Mouse (Mus musculus) MEL (cell line): ENCODE measurements around the gene Entpd5. TPM values are rescaled to one million over a fixed set of nuclear protein-coding genes. Genes with fewer than 3 reads are reported as not detected.
A peak's percentile ranks its signal among the peaks of the same experiment; 100 is the strongest.

Experiments
- DNase-seq: peaks from one replicate; pipeline ENCODE4 v3.0.0; 2011; ENCODE audit warnings: low read depth, low spot score
- H3K27ac ChIP-seq: 2 replicates; pipeline ENCODE4 v1.5.1; 2012; ENCODE audit warnings: low read depth, mild to moderate bottlenecking, control low read depth, low read length, moderate library complexity; ENCODE audit not compliant: control insufficient read depth
- H3K27me3 ChIP-seq, 2 experiments: fragments of 150-350 bp in 1 of 2; sonication (generic) in 1 of 2; 2 replicates each; pipeline ENCODE4 v1.6.1; 2012; ENCODE audit warnings: low read length in 2 of 2, mild to moderate bottlenecking in 2 of 2, improper control_type of control experiment in 1 of 2, moderate library complexity in 1 of 2; ENCODE audit not compliant: insufficient read depth in 2 of 2, control insufficient read depth in 1 of 2
- H3K36me3 ChIP-seq, 2 experiments: 2 replicates each; pipeline ENCODE4 v1.6.1; 2012 to 2014; ENCODE audit warnings: low read length in 2 of 2, improper control_type of control experiment in 1 of 2, inconsistent platforms in 1 of 2, mild to moderate bottlenecking in 1 of 2; ENCODE audit not compliant: insufficient read depth in 2 of 2, control insufficient read depth in 1 of 2
- H3K4me1 ChIP-seq, 2 experiments: fragments of 150-350 bp in 1 of 2; sonication (generic) in 1 of 2; 2 replicates each; pipeline ENCODE4 v1.6.1; 2012; ENCODE audit warnings: low read length in 2 of 2, improper control_type of control experiment in 1 of 2, mild to moderate bottlenecking in 1 of 2; ENCODE audit not compliant: insufficient read depth in 2 of 2, control insufficient read depth in 1 of 2
- H3K4me3 ChIP-seq, 2 experiments: fragments of 150-350 bp in 1 of 2; sonication (generic) in 1 of 2; 2 replicates each; pipeline ENCODE4 v1.5.1; 2012; ENCODE audit warnings: low read depth in 2 of 2, low read length in 2 of 2, mild to moderate bottlenecking in 2 of 2, moderate library complexity in 2 of 2, control low read depth in 1 of 2, improper control_type of control experiment in 1 of 2; ENCODE audit not compliant: control insufficient read depth in 1 of 2, insufficient read depth in 1 of 2
- H3K79me2 ChIP-seq: 2 replicates; pipeline ENCODE4 v1.6.1; 2012; ENCODE audit warnings: mild to moderate bottlenecking, low read length, moderate library complexity; ENCODE audit not compliant: control insufficient read depth, poor library complexity, insufficient read depth
- H3K9ac ChIP-seq: 2 replicates; pipeline ENCODE4 v1.6.1; 2012; ENCODE audit warnings: low read depth, mild to moderate bottlenecking, control low read depth, low read length, moderate library complexity; ENCODE audit not compliant: control insufficient read depth, poor library complexity, severe bottlenecking
- H3K9me3 ChIP-seq: fragments of 150-350 bp; sonication (generic); replicated peaks from 2 replicates; pipeline ENCODE4 v1.6.1; 2012; ENCODE audit warnings: mild to moderate bottlenecking, low read length, improper control_type of control experiment, moderate library complexity; ENCODE audit not compliant: insufficient read depth
- JUND ChIP-seq: IDR thresholded peaks from 2 replicates; pipeline ENCODE4 v1.6.1; 2011; ENCODE audit warnings: low read depth, mild to moderate bottlenecking, improper control_type of control experiment, low read length
- MAFK ChIP-seq: IDR thresholded peaks from 2 replicates; pipeline ENCODE4 v1.6.1; 2011; ENCODE audit warnings: low read depth, mild to moderate bottlenecking, low read length, improper control_type of control experiment, borderline replicate concordance
- MYB ChIP-seq: IDR thresholded peaks from 2 replicates; pipeline ENCODE4 v1.6.1; 2011; ENCODE audit warnings: mild to moderate bottlenecking, low read depth, low read length, improper control_type of control experiment
- ZKSCAN1 ChIP-seq: IDR thresholded peaks from 2 replicates; pipeline ENCODE4 v1.6.1; 2012; ENCODE audit warnings: low read depth, mild to moderate bottlenecking, inconsistent platforms, low read length, improper control_type of control experiment, moderate library complexity
- ZMIZ1 ChIP-seq: IDR thresholded peaks from 2 replicates; pipeline ENCODE4 v1.6.1; 2012; ENCODE audit warnings: low read depth, mild to moderate bottlenecking, inconsistent platforms, low read length, improper control_type of control experiment, moderate library complexity
- polyA plus RNA-seq, 2 experiments: library from polyadenylated mRNA; stranded (reverse) in 1 of 2; unstranded in 1 of 2; fragments of >175 nt in 1 of 2; fragments of >200 nt in 1 of 2; gene quantifications; 2 replicates each; pipeline versions ENCODE4 v1.2.1 to v1.2.4; 2012; ENCODE audit warnings: low replicate concordance in 2 of 2, low read depth in 1 of 2; ENCODE audit not compliant: insufficient read length in 2 of 2, insufficient read depth in 1 of 2, missing spikeins in 1 of 2
- total RNA-seq: library from RNA; depleted of rRNA; stranded (reverse); fragments of 300-350 nt; gene quantifications from 2 replicates; pipeline ENCODE4 v1.2.3, GENCODE M21; 2012; rRNA removed

Gene Entpd5
- total and polyA plus RNA-seq, 3 experiments: 5.7 to 12.8 TPM; not detected in 1

DNA sequence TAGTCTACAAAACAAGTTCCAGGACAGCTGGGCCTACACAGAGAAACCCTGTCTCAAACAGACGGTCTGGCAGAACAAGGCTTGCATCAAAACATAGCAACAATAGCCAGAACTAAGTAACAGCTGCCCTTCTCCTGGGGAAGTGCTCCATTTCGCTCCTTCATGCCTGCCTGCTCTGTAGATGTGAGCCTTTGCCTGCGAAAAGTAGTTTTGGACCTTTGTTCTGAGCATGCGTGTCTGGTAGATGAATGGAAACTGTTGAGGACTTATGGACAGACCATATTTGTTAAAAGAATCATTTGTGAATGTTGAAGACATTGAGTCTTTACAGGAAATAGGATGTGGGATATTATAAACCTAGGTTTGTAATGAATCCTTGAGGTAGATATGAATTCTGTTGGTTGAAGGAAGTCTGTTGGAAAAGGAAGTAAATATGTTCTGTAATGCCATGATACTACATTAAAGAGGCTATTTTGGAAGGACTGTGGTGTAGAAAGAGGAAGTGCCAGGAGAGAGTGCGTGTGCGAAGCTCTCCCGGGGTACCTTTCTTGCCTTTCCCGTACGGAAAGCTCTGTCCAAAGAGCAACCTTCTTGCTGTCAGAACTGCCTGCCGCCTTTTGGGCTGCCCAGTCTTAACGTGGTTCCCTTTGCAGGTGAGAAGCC lies 71.7 kb downstream of the Entpd5 start (continued):
- TF ChIP-seq ZKSCAN1 (no peak), MYB (peak; percentile 76), ZMIZ1 (no peak)

GRCm38 (mm10) chr12:84327111-84327512 lies 81.7 kb downstream of the Entpd5 start:
- no peak overlapping the region for H3K27ac ChIP-seq
- no peaks in the 10 kb centered on the region for H3K9me3 ChIP-seq
- H3K9ac ChIP-seq: no peak overlapping the region
- TF ChIP-seq MYB (no peak), JUND (no peak), MAFK (no peak)
- no peak for DNase-seq
- no peaks in the 10 kb centered on the region for H3K27me3 ChIP-seq
- H3K4me3 ChIP-seq: no peak overlapping the region
- H3K36me3 ChIP-seq: peaks cover 0 to 26% of the 10 kb centered on the region in 2 experiments; a peak in 2 of 4 replicates
- no peaks in the 10 kb centered on the region for H3K4me1 ChIP-seq
- 0 out of 2 replicates have a peak, but pooled peaks cover 2% of the 10 kb centered on the region for H3K79me2 ChIP-seq

Other genes starting within 250 kb of the Entpd5 start
- gene Elmsan1, start 190.1 kb downstream of the Entpd5 start, total RNA-seq: 7.7 TPM in 2 replicates
- 10 to 100 TPM in 1 of 2 experiments, not detected in 1; 25.3 TPM for gene Elmsan1, start 190.1 kb downstream of the Entpd5 start, polyA plus RNA-seq
- 32.6 and 33.0 TPM in 2 replicates for gene Ptgr2, start 123.8 kb downstream of the Entpd5 start, total RNA-seq
- 10 to 100 TPM in 1 of 2 experiments, not detected in 1; 35.9 TPM for gene Ptgr2, start 123.8 kb downstream of the Entpd5 start, polyA plus RNA-seq
- 45.5 and 45.7 TPM in 2 replicates for gene Zfp410, start 92.2 kb downstream of the Entpd5 start, total RNA-seq
- 100 to 1,000 TPM; 182 to 189 TPM for gene Zfp410, start 92.2 kb downstream of the Entpd5 start, polyA plus RNA-seq
- gene Coq6, start 47.4 kb downstream of the Entpd5 start, total RNA-seq: 33.4 and 35.2 TPM in 2 replicates
- gene Coq6, start 47.4 kb downstream of the Entpd5 start, polyA plus RNA-seq: 10 to 100 TPM in 1 of 2 experiments, not detected in 1; 47.1 TPM
- gene Fam161b, start 47.2 kb downstream of the Entpd5 start, total RNA-seq: 0.46 and 0.85 TPM in 2 replicates
- 1 to 10 TPM in 1 of 2 experiments, not detected in 1; 1.1 TPM for gene Fam161b, start 47.2 kb downstream of the Entpd5 start, polyA plus RNA-seq
- gene Bbof1, start within 50 bp of the Entpd5 start, total RNA-seq: 0.69 and 0.81 TPM in 2 replicates
- gene Bbof1, start within 50 bp of the Entpd5 start, polyA plus RNA-seq: 1 to 10 TPM in 1 of 2 experiments, not detected in 1; 1.3 TPM
- 0.15 TPM in 1 of 2 replicates, not detected in the other for gene Rnf113a2, start 8.2 kb upstream of the Entpd5 start, total RNA-seq
- under 1 TPM in 1 of 2 experiments, not detected in 1; 0.10 TPM for gene Rnf113a2, start 8.2 kb upstream of the Entpd5 start, polyA plus RNA-seq
- 1.0 and 1.4 TPM in 2 replicates for gene Aldh6a1, start 42.0 kb upstream of the Entpd5 start, total RNA-seq
- gene Aldh6a1, start 42.0 kb upstream of the Entpd5 start, polyA plus RNA-seq: 1 to 10 TPM in 1 of 2 experiments, not detected in 1; 2.9 TPM
- gene Lin52, start 42.4 kb upstream of the Entpd5 start, total RNA-seq: 4.9 and 6.7 TPM in 2 replicates
- gene Lin52, start 42.4 kb upstream of the Entpd5 start, polyA plus RNA-seq: 1 to 10 TPM in 1 of 2 experiments, not detected in 1; 7.7 TPM
- gene Vsx2, start 160.7 kb upstream of the Entpd5 start, total RNA-seq: not detected in 2 replicates
- not detected for gene Vsx2, start 160.7 kb upstream of the Entpd5 start, polyA plus RNA-seq
- gene Abcd4, start 208.4 kb upstream of the Entpd5 start, total RNA-seq: 3.5 TPM in 2 replicates
- gene Abcd4, start 208.4 kb upstream of the Entpd5 start, polyA plus RNA-seq: 1 to 10 TPM in 1 of 2 experiments, not detected in 1; 7.1 TPM
- gene Vrtn, start 232.0 kb upstream of the Entpd5 start, total RNA-seq: not detected in 2 replicates
- not detected for gene Vrtn, start 232.0 kb upstream of the Entpd5 start, polyA plus RNA-seq